Mouse (Mus musculus): ENCODE measurements around the gene Klhl25.

DNA sequence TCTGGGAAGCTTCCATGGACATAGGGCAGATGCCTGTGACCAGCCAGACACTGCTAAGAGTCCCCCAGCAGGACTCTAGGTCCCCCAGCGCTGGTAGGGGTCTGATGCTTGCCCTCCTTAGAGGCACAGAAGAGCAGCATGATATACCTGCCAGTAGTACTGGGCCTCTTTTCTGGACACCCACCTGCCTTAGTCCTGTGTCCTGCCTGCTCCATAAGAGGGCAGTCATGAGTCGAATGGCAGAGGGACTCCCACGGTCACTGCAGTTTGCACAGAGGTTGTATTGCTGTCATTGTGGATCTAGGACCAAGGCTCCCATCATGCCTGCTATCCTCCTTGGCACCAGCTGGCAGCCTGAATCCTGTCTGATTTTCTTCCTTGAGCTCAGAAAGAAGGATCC lies 25.1 kb downstream of the Klhl25 start:
- peak; percentile 69 for TF ChIP-seq CTCF (IDR thresholded peaks at IDR 0.05; ENCODE audit: low read depth)
- no peak for TF ChIP-seq EP300 (IDR thresholded peaks at IDR 0.05; ENCODE audit: low read depth)
